Mouse (Mus musculus) MEL (cell line): ENCODE data around the gene Fgfrl1. TPM values are rescaled to one million over a fixed set of nuclear protein-coding genes. Genes with fewer than 3 reads are reported as not detected.
A peak's percentile ranks its signal among the peaks of the same experiment; 100 is the strongest.

Experiments
- DNase-seq: peaks from one replicate; pipeline ENCODE4 v3.0.0; 2011; ENCODE audit warnings: low read depth, low spot score
- H3K27ac ChIP-seq: 2 replicates; pipeline ENCODE4 v1.5.1; 2012; ENCODE audit warnings: low read depth, mild to moderate bottlenecking, control low read depth, low read length, moderate library complexity; ENCODE audit not compliant: control insufficient read depth
- H3K27me3 ChIP-seq, 2 experiments: fragments of 150-350 bp in 1 of 2; sonication (generic) in 1 of 2; 2 replicates each; pipeline ENCODE4 v1.6.1; 2012; ENCODE audit warnings: low read length in 2 of 2, mild to moderate bottlenecking in 2 of 2, improper control_type of control experiment in 1 of 2, moderate library complexity in 1 of 2; ENCODE audit not compliant: insufficient read depth in 2 of 2, control insufficient read depth in 1 of 2
- H3K36me3 ChIP-seq, 2 experiments: 2 replicates each; pipeline ENCODE4 v1.6.1; 2012 to 2014; ENCODE audit warnings: low read length in 2 of 2, improper control_type of control experiment in 1 of 2, inconsistent platforms in 1 of 2, mild to moderate bottlenecking in 1 of 2; ENCODE audit not compliant: insufficient read depth in 2 of 2, control insufficient read depth in 1 of 2
- H3K4me1 ChIP-seq, 2 experiments: fragments of 150-350 bp in 1 of 2; sonication (generic) in 1 of 2; 2 replicates each; pipeline ENCODE4 v1.6.1; 2012; ENCODE audit warnings: low read length in 2 of 2, improper control_type of control experiment in 1 of 2, mild to moderate bottlenecking in 1 of 2; ENCODE audit not compliant: insufficient read depth in 2 of 2, control insufficient read depth in 1 of 2
- H3K4me3 ChIP-seq, 2 experiments: fragments of 150-350 bp in 1 of 2; sonication (generic) in 1 of 2; 2 replicates each; pipeline ENCODE4 v1.5.1; 2012; ENCODE audit warnings: low read depth in 2 of 2, low read length in 2 of 2, mild to moderate bottlenecking in 2 of 2, moderate library complexity in 2 of 2, control low read depth in 1 of 2, improper control_type of control experiment in 1 of 2; ENCODE audit not compliant: control insufficient read depth in 1 of 2, insufficient read depth in 1 of 2
- H3K79me2 ChIP-seq: 2 replicates; pipeline ENCODE4 v1.6.1; 2012; ENCODE audit warnings: mild to moderate bottlenecking, low read length, moderate library complexity; ENCODE audit not compliant: control insufficient read depth, poor library complexity, insufficient read depth
- H3K9ac ChIP-seq: 2 replicates; pipeline ENCODE4 v1.6.1; 2012; ENCODE audit warnings: low read depth, mild to moderate bottlenecking, control low read depth, low read length, moderate library complexity; ENCODE audit not compliant: control insufficient read depth, poor library complexity, severe bottlenecking
- H3K9me3 ChIP-seq: fragments of 150-350 bp; sonication (generic); replicated peaks from 2 replicates; pipeline ENCODE4 v1.6.1; 2012; ENCODE audit warnings: mild to moderate bottlenecking, low read length, improper control_type of control experiment, moderate library complexity; ENCODE audit not compliant: insufficient read depth
- CTCF ChIP-seq, 3 experiments: IDR thresholded peaks in 2 of 3; conservative IDR thresholded peaks in 1 of 3; 2 replicates each; pipeline ENCODE4 v1.5.1; 2011 to 2012; ENCODE audit warnings: low read length in 3 of 3, low read depth in 2 of 3, mild to moderate bottlenecking in 2 of 3, improper control_type of control experiment in 1 of 3, inconsistent platforms in 1 of 3, mixed read lengths in 1 of 3, moderate library complexity in 1 of 3; ENCODE audit not compliant: control insufficient read depth in 1 of 3, insufficient read depth in 1 of 3, poor library complexity in 1 of 3, severe bottlenecking in 1 of 3
- ELF1 ChIP-seq: IDR thresholded peaks from 2 replicates; pipeline ENCODE4 v1.6.1; 2014; ENCODE audit warnings: low read depth, mild to moderate bottlenecking, inconsistent platforms, low read length, improper control_type of control experiment, moderate library complexity
- ETS1 ChIP-seq: IDR thresholded peaks from 2 replicates; pipeline ENCODE4 v1.6.1; 2012; ENCODE audit warnings: low read depth, mild to moderate bottlenecking, inconsistent platforms, low read length, improper control_type of control experiment, moderate library complexity
- GABPA ChIP-seq: IDR thresholded peaks from 2 replicates; pipeline ENCODE4 v1.6.1; 2012; ENCODE audit warnings: low read depth, mild to moderate bottlenecking, inconsistent platforms, low read length, improper control_type of control experiment, moderate library complexity
- GATA1 ChIP-seq: IDR thresholded peaks from 2 replicates; pipeline ENCODE4 v1.6.1; 2011; ENCODE audit warnings: low read depth, low read length, improper control_type of control experiment
- JUND ChIP-seq: IDR thresholded peaks from 2 replicates; pipeline ENCODE4 v1.6.1; 2011; ENCODE audit warnings: low read depth, mild to moderate bottlenecking, improper control_type of control experiment, low read length
- MAFK ChIP-seq: IDR thresholded peaks from 2 replicates; pipeline ENCODE4 v1.6.1; 2011; ENCODE audit warnings: low read depth, mild to moderate bottlenecking, low read length, improper control_type of control experiment, borderline replicate concordance
- MAZ ChIP-seq: IDR thresholded peaks from 2 replicates; pipeline ENCODE4 v1.6.1; 2012; ENCODE audit warnings: low read depth, mild to moderate bottlenecking, inconsistent platforms, low read length, improper control_type of control experiment
- NRF1 ChIP-seq: IDR thresholded peaks from 2 replicates; pipeline ENCODE4 v1.6.1; 2014; ENCODE audit warnings: low read depth, mild to moderate bottlenecking, inconsistent platforms, low read length, improper control_type of control experiment, moderate library complexity; ENCODE audit not compliant: poor library complexity, insufficient read depth, severe bottlenecking
- POLR2A ChIP-seq, 2 experiments: IDR thresholded peaks; 2 replicates each; pipeline ENCODE4 v1.6.1; 2011 to 2012; ENCODE audit warnings: low read length in 2 of 2, mild to moderate bottlenecking in 2 of 2, control low read depth in 1 of 2, improper control_type of control experiment in 1 of 2, low read depth in 1 of 2, moderate library complexity in 1 of 2; ENCODE audit not compliant: control insufficient read depth in 1 of 2, insufficient read depth in 1 of 2, poor library complexity in 1 of 2
- POLR2AphosphoS5 ChIP-seq: IDR thresholded peaks from 2 replicates; pipeline ENCODE4 v1.6.1; 2012; ENCODE audit warnings: low read depth, borderline replicate concordance, mild to moderate bottlenecking, inconsistent platforms, low read length, moderate library complexity, mixed read lengths
- RAD21 ChIP-seq: IDR thresholded peaks from 2 replicates; pipeline ENCODE4 v1.6.1; 2011; ENCODE audit warnings: mild to moderate bottlenecking, low read depth, low read length, improper control_type of control experiment
- SIN3A ChIP-seq: IDR thresholded peaks from 2 replicates; pipeline ENCODE4 v1.6.1; 2012; ENCODE audit warnings: low read length, improper control_type of control experiment, inconsistent platforms
- SMC3 ChIP-seq: IDR thresholded peaks from 2 replicates; pipeline ENCODE4 v1.6.1; 2011; ENCODE audit warnings: low read depth, low read length, improper control_type of control experiment
- TBP ChIP-seq: IDR thresholded peaks from 2 replicates; pipeline ENCODE4 v1.8.0; 2011; ENCODE audit warnings: low read depth, low read length, improper control_type of control experiment
- ZC3H11A ChIP-seq: IDR thresholded peaks from 2 replicates; pipeline ENCODE4 v1.6.1; 2012; ENCODE audit warnings: low read depth, mild to moderate bottlenecking, inconsistent platforms, low read length, improper control_type of control experiment
- ZNF384 ChIP-seq: IDR thresholded peaks from 2 replicates; pipeline ENCODE4 v1.6.1; 2012; ENCODE audit warnings: low read depth, mild to moderate bottlenecking, inconsistent platforms, low read length, improper control_type of control experiment
- polyA plus RNA-seq, 2 experiments: library from polyadenylated mRNA; stranded (reverse) in 1 of 2; unstranded in 1 of 2; fragments of >175 nt in 1 of 2; fragments of >200 nt in 1 of 2; gene quantifications; 2 replicates each; pipeline versions ENCODE4 v1.2.1 to v1.2.4; 2012; ENCODE audit warnings: low replicate concordance in 2 of 2, low read depth in 1 of 2; ENCODE audit not compliant: insufficient read length in 2 of 2, insufficient read depth in 1 of 2, missing spikeins in 1 of 2
- total RNA-seq: library from RNA; depleted of rRNA; stranded (reverse); fragments of 300-350 nt; gene quantifications from 2 replicates; pipeline ENCODE4 v1.2.3, GENCODE M21; 2012

The Fgfrl1 gene
- total and polyA plus RNA-seq, 3 experiments = 16.0 to 27.3 TPM; not detected in 1

GRCm38 (mm10) chr5:108679909-108680308, 12.3 kb upstream of the Fgfrl1 start:
- no peak overlapping the region for H3K27ac ChIP-seq
- no peaks in the 10 kb centered on the region for H3K9me3 ChIP-seq
- H3K4me1 ChIP-seq = peaks cover 15 to 45% of the 10 kb centered on the region in 2 experiments
- H3K79me2 ChIP-seq = peaks cover 13% of the 10 kb centered on the region
- no peaks in the 10 kb centered on the region for H3K27me3 ChIP-seq
- H3K36me3 ChIP-seq = peaks cover 0 to 27% of the 10 kb centered on the region in 2 experiments; a peak in 2 of 4 replicates
- peak; percentile 48 for TF ChIP-seq SMC3
- peak; percentile 52 to 70 (median 67) for TF ChIP-seq CTCF (IDR thresholded peaks at IDR 0.05 in 2 of 3, conservative IDR thresholded peaks at IDR 0.05 in 1 of 3; ENCODE audit: control insufficient read depth in 1 of 3, insufficient read depth in 1 of 3, low read depth in 2 of 3, low read length in 3 of 3, poor library complexity in 1 of 3, severe bottlenecking in 1 of 3)
- peak; percentile 33; the same call in 1 of the 2 replicates for TF ChIP-seq ZC3H11A
- no peak for TF ChIP-seq ELF1
- TF ChIP-seq RAD21 = peak; percentile 68
- H3K4me3 ChIP-seq = no peak overlapping the region
- H3K9ac ChIP-seq = no peak overlapping the region
- peak; percentile 49 for DNase-seq

- Histone ChIP-seq H3K79me2 (peaks cover 10% of the 10 kb centered on the region; the same call in 1 of the 2 replicates), H3K4me1 (peaks cover 17 to 45% of the 10 kb centered on the region in 2 experiments), H3K4me3 (no peak overlapping the region), H3K9ac (no peak overlapping the region), H3K36me3 (peaks cover 0 to 20% of the 10 kb centered on the region in 2 experiments; a peak in 2 of 4 replicates), H3K9me3 (no peaks in the 10 kb centered on the region)
- no peak for TF ChIP-seq POLR2AphosphoS5
- TF ChIP-seq GABPA = no peak
- TF ChIP-seq MAZ = no peak
- TF ChIP-seq SIN3A = no peak
- TF ChIP-seq TBP = no peak
- TF ChIP-seq ZC3H11A = no peak
- TF ChIP-seq SMC3 = no peak
- no peak for TF ChIP-seq CTCF (IDR thresholded peaks at IDR 0.05 in 2 of 3, conservative IDR thresholded peaks at IDR 0.05 in 1 of 3; ENCODE audit: control insufficient read depth in 1 of 3, insufficient read depth in 1 of 3, low read depth in 2 of 3, low read length in 3 of 3, poor library complexity in 1 of 3, severe bottlenecking in 1 of 3)
- TF ChIP-seq POLR2A (IDR thresholded peaks at IDR 0.05; ENCODE audit: control insufficient read depth in 1 of 2, insufficient read depth in 1 of 2, low read depth in 1 of 2, low read length in 2 of 2, poor library complexity in 1 of 2) = no peak
- TF ChIP-seq MAFK = no peak
- no peak for TF ChIP-seq NRF1
- no peak for TF ChIP-seq ZNF384
- TF ChIP-seq JUND = no peak
- TF ChIP-seq GATA1 = no peak
- TF ChIP-seq ETS1 = no peak
- TF ChIP-seq, all 39 proteins: peak for 0
- no peak for DNase-seq
- H3K27ac ChIP-seq = no peak overlapping the region
- H3K27me3 ChIP-seq = no peaks in the 10 kb centered on the region
These were observed 11.3 kb upstream of the Fgfrl1 start for GRCm38 (mm10) chr5:108680871-108681270.
